Mouse (Mus musculus) large intestine, adult 2 months (tissue): ENCODE data around the gene Lrfn3. TPM values are rescaled to one million over a fixed set of nuclear protein-coding genes. Genes with fewer than 3 reads are reported as not detected.

ENCODE experiments used
- DNase-seq: peaks from one replicate; pipeline ENCODE4 v3.0.0-alpha.2; 2012; ENCODE audit warnings: low read depth, low spot score
- WGBS: fragments of 180-500 bp; shearing (Covaris S2); methylation state at CpG from one replicate; pipeline ENCODE4 v1.1.7; 2018; 5-methylcytosine and 5-hydroxymethylcytosine counted together
- polyA plus RNA-seq: library from polyadenylated mRNA; depleted of rRNA; stranded (reverse); fragments of >200 nt; gene quantifications from 2 replicates; pipeline ENCODE4 v1.2.3, GENCODE M21; 2012

The Lrfn3 gene
- polyA plus RNA-seq, 1 experiment, result 12.7 TPM

DNA sequence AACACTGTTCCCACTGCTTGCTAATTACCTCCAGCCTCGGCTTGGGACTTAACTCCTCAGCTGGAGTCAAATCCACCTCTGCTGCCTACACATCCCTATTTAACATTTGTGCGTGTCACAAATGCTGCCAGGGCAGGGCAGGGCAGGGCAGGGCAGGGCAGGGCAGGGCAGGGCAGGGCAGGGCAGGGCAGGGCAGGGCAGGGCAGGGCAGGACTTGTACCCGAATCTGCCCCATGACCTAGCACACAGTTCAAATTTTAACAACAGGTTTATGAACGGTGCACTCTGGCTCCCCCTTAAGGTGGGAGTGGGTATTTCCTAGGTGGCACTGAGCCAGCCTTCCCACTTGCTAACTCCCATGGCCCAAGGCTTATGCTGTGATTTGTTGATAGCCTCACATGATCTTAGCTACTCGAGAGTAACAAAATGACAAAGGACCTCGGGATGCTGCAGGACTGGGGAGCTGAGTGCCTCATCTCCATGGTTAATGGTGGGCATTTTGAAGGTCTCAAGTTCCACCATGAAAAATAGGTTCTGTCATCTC is 9.2 kb downstream of the Lrfn3 start:
- DNase-seq, result peak; percentile 65
- 5% methylated on average over 6 of the region's 6 CpGs for WGBS

DNA sequence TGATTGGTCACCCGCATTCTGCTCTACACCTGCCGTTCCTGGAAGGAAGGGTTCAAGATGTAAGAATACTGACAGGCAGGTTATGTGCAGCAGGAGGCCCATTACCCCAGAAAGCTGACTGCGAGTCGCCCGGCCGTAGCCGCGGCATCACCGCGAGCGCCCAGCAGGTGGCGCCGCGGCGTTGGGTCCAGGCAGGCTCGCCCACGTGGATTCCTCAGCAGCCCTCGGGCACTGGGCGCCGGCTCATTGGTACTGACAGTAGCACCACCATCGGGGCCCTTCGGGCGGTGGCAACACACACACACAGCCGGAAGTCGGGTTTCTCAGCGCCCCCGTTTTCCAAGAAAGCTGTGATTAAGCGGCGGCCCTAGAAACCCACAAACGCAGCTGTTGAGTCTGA is 14.7 kb downstream of the Lrfn3 start:
- no peak for DNase-seq
- WGBS, result 2% methylated on average over 30 of the region's 30 CpGs

DNA sequence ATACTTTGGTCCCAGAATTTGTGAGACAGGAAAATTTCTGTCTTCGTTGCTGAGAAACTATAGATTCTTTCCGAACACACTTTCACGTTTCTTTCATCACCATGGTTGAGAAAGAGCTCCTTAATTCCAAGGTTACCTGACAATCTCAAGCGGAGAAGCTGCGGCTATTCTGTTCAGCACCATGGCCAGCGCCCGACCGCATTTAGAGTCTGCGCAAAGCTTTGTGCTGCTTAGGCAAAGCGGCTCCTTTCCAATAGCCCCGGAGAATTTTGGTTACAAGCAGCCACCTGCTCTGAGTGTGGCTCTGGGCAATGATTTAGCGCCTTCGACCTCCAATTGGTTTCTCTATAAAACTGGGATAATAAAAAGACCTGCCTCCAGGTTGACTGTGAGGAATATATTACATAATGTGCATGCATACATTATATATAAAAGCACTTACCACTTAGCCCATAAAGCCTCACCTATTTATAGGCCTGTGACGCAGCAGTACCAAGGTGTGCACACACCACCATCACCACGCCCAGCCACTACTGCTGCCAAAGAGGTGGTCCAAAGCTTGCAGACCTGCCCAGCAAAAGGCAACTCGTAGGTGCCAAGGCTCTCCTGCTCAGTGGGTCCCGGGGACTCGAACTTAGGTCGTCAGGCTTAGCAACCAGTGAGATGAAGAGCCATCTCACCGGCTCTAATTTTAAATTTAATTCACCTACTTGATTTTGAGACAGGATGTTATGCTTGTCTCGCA is 15.8 kb downstream of the Lrfn3 start:
- WGBS, result 14% methylated on average over 21 of the region's 21 CpGs
- no peak for DNase-seq

DNA sequence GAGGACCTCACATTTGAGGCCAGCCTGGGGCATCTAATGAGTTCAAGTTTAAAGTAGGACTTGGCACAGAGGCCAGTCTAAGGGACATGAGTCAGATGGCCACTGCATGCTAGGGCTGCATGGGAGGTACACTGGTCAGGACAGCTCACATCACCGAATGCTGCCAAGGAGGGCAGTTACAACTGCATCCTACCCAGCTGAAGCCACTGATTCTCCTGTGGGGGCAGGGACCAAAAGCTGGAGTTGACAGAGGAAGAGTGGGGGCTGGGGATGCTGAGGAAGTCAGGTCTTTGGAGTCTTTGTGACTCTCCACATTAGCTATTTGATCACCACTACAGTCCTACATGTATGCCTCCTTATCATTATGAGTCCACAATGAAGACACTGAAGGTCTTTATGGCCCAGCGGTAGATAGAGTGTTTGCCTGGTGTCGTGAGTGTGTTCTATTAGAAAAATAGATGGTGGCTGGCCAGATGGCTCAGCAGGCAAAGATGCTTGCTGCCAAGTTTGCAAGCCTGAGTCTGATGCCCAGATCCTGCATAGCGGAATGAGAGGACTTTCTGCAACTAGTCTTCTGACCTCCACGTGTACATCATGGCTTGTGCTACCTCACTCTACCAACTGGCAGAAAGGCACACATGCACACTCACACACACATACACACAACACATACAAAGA is 23.0 kb downstream of the Lrfn3 start:
- WGBS, result 63% methylated on average over 5 of the region's 5 CpGs
- no peak for DNase-seq

DNA sequence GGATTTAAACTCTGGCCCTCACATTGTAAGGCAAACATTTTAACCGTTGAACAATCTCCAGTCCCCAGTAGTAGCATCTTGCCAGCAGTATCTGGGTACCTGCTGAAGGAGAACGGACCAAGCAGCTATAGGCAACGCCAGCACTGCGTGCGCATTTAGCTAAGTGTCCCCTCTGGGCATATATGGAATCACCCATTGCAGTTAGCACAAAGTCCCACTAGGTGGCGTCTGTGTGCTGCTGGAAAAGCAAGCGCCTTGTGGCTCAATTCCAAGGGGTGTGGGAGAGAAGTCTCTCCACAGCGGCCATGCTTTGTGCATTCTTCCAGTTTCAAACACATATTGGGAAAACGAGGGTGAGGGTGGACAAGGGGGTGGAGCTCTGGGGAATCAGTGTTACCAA is 26.2 kb downstream of the Lrfn3 start:
- peak; percentile 73 for DNase-seq
- under 1% methylated on average over 9 of the region's 9 CpGs for WGBS

DNA sequence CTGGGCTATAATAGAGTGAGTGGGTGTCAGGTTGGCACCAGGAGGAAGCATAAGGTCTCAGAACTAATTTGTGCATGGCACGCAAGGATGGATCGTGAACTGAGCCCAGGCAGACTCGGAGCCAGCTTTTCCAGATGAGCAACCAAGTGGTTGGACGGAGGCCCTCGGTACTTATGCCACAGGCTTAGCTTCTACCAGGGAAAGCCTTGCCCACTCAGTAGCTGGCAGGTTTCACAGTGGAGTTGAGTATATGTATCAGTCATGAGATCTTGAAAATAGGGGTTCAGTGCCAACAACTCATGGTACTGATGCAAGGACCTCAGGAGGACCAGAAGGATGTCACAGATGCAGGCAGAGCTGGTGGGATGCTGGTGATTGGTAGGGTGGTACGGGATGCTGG is 26.9 kb downstream of the Lrfn3 start:
- no peak for DNase-seq
- 81% methylated on average over 6 of the region's 6 CpGs for WGBS

DNA sequence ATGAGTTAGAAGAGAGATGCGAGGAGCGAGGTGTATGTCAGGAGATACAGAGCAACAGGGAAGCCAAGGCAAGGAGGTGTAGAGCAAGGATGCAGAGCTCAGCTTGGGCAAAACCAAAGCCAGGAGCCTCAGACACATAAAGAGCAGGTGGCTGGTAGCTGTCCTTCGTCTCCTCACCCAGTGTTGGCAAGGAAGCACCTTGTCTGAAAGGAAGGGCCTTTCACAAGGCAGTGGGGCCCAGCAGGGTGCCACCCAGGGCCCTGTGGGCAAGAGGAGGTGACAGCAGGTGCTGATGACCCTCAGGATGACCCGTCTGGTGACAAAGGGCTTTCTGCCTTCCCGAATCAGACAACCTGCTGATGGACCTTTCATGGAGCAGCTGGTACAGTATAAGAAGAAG is 28.0 kb downstream of the Lrfn3 start:
- whole genome bisulfite sequencing, result 73% methylated on average over 5 of the region's 5 CpGs
- no peak for DNase-seq

DNA sequence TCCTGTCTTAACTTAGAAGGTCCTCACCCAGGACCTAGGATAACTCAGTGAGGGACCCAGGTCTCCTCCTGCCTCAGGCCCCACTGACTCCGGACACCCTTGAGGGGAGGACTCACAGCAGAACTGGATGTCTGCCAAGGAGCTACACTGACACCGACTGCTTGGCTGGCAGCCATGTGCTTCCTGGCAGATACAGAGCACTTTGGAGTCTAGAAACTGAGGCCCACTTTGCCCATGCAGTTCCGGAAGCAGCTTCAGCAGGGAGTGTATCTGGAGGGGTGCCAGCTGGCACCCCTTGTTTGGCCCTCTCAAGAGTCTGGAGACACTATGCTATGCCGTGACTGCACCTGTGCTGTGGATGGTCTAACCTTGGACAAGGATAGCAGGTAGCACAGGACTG is 29.1 kb downstream of the Lrfn3 start:
- WGBS, result 4% methylated on average over 4 of the region's 4 CpGs
- no peak for DNase-seq

DNA sequence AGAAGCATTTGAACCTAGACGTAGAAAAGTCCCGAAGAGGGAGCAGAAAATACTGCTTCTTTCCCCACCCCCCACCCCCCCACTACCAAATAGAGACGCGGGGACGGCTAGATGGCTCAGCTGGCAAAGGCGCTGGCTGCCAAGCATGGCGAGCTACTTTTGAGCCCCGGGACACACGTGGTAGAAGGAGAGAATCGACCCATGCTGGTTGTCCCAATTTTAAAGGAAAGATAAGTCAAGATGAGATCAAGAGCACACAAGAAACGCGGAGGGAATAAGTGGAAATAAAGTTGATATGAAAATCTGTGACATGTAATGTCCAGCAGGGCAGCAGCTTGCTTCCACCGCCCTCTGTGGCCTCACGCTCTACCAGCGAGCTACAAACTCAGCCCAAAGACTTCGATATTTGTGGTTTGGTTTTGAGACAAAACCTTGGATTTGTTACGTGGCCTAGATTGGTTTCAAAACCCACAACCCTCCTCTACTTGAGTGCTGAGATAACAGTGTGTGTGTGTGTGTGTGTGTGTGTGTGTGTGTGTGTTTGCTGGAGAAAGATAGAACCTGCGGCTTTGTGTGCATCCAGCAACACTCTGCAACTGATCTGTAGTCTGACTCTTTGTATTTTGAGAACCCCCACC is 29.8 kb downstream of the Lrfn3 start:
- 62% methylated on average over 18 of the region's 18 CpGs for WGBS
- no peak for DNase-seq

DNA sequence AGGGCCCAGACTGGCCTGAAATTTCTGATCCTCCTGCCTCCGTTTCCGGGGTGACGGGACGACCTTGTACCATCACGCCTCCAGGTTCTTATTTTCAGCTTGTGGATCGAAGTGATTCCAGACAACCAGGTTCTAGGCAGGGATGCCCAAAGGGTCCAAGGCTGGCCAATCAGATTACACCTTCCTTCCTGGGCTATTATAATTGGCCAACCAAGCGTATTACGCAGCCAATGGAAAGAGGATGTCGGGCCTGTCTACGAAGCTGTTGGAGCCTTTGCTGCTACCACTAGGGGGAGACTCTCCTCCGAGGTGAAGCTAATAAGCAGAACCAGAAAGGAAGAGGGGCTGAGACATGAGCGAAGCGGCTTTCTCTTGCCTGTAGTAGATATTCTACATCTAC is 30.7 kb downstream of the Lrfn3 start:
- 21% methylated on average over 13 of the region's 13 CpGs for WGBS
- DNase-seq, result no peak

DNA sequence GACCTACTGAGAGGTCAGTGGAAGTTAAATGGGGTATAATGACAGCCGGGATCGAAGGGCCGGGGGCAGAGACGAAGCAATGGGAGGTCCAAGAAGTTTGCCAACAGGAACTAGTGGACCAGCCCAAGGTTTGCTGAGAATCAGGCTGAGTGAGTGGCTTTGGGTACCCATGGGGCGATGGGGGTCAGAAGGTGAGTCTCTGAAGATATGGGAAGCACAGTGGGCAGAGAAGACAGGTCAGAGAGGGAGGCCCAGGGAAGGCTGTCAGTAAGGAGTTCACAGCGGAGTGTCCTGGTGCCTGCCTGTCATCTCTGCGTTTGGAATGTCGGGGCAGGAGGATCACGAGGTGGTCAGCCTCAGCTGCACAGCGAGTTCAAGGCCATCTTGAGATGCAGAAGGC is 34.2 kb downstream of the Lrfn3 start:
- 64% methylated on average over 10 of the region's 10 CpGs for WGBS

DNA sequence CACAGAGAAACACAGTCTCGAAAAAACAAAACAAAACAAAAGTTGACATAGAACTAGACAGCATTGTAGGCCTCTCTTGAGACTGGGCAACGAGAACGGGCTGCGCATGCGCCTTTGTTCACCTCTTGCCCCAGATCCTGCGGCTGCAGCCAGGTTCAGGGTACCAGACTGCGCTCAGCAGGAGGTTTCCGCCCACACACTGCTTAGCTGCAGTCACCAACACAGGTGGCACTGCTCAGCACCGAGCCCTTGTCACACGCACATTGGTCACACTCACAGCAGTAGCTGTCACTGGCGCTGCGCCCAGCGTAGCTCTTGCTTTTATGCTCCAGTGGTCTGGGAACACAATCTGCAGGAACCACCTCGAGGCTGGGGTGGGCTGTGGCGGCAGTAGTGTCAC is 35.4 kb downstream of the Lrfn3 start:
- WGBS, result 66% methylated on average over 15 of the region's 15 CpGs
- DNase-seq, result no peak

More for the DNA sequence above, 34.2 kb downstream of the Lrfn3 start:
- DNase-seq, result no peak

DNA sequence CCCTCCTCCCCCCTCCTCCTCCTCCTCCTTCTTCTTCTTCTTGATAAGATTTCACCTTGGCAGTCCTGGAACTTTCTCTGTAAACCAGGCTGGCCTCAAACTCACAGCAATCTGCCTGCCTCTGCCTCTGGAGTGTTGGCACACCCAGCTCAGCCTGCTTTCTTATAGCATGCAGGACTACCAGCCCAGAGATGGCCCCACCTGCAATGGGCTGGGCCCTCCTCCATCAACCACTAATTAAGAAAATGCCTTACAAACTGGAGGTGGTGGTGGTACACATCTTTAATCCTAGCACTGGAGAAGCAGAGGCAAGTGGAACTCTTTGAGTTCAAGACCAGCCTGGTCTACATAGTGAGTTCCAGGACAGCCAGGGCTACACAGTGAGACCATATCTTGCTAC is 36.1 kb downstream of the Lrfn3 start:
- no peak for DNase-seq

DNA sequence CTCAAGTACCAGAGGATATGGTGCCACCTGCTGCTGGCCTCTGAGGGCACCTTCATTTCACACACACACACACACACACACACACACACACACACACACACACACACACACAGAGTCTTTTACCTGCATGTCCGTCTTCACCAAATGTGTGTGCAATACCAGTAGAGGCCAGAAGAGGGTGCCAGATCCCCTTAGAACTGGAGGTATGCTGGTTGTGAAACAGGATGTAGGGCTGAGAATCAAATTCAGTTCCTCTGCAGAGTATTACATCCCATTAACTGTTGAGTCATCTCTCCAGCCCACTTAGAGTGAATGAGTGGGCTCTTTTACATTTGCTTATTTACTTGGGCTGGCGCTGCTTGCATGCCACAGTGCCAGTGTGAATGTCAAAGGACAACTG is 37.2 kb downstream of the Lrfn3 start:
- no peak for DNase-seq
- WGBS, result 74% methylated on average over 2 of the region's 2 CpGs

DNA sequence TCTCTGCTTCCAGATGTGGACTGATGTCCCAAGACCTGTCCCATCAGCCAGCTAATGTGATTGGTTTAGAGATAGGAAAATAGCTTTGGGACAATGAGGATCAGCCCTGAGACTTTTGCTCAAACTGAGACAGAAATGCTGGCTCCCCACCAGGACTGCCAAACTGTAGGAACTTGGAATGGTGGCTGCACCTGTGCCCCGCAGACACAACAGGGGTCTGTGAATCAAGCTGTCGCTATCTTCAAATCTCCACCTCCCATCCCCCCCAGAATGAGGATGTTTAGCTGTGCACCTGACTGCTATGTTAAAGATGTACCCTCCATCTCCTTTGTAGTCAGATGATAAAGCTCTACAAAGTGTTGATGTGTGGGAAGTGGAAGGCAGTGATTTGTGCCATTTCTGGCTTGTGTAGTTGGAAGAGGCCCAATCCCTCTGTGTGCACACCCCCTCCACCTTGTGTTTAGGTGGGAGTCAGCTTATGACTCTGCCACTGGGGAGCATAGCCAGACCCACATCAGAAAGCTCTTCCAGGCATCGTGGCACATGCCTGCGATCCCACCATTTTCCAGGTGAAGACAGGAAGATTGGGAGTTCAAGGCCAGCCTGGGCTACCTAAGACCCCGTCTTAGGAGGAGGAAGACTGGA is 38.1 kb downstream of the Lrfn3 start:
- no peak for DNase-seq
- WGBS, result 89% methylated on average over 5 of the region's 5 CpGs

DNA sequence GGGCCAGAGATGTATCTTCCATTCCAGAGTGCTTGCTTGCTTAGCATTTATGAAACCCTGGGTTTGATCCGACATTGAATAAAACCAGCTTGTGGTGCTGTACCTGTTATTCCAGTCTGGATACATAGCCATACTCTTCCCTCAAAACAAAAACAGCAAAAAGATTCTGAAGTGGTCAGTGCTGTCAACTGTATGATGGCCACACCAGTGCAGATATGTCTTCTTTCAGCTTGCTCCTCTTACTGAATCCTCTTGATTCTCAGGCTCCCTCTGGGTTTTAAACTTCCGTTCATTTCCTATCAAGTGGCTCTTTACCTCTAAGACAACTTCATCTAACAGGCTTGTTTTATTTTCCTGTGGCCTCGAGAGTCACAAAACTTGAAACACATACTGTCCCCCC is 38.8 kb downstream of the Lrfn3 start, which contains the start of gene Sdhaf1:
Gene Sdhaf1, minus strand, starts transcription at position 101 of the 400 bp plus-strand sequence.
- DNase-seq, result no peak
- WGBS, result 74% methylated on average over 3 of the region's 3 CpGs

DNA sequence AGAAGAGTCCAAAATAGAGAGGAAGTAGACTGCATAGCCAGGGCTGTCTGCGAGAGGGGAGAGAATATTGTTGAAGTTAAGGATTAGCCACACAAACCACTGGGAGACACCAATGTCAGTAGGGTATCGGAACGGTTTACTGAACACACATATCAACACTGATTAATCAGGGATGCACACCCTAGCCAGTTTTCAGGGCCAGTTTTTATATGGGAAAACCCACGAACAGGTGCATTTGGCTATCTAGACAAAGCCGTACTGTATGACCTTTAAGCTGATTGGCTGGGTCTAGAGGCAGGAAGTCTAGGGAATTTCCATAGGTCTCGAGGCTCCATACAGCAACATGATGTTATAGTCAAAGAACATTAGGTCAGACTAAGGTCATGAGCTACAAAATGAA is 39.7 kb downstream of the Lrfn3 start:
- 8% methylated on average over 6 of the region's 6 CpGs for WGBS
- DNase-seq, result no peak

DNA sequence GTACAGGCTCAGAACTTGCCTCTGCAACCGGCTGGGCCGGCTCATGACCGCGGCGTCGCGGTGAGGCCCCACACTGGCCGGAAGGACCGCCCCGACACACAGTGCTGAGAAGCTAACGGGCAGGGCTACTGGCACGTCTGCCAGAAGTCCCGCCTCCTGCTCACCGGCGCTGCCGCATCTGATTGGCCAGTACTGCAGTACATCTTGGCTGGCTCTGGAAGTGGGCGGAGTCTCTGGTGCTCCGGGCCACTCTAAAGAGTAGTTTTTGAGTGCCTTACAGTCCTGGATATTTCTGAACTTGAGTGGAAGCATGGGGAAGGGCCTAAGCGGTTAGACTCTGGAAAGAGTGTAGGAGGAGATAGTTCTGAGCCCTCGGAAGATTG is 40.3 kb downstream of the Lrfn3 start:
- WGBS, result under 1% methylated on average over 20 of the region's 20 CpGs

DNA sequence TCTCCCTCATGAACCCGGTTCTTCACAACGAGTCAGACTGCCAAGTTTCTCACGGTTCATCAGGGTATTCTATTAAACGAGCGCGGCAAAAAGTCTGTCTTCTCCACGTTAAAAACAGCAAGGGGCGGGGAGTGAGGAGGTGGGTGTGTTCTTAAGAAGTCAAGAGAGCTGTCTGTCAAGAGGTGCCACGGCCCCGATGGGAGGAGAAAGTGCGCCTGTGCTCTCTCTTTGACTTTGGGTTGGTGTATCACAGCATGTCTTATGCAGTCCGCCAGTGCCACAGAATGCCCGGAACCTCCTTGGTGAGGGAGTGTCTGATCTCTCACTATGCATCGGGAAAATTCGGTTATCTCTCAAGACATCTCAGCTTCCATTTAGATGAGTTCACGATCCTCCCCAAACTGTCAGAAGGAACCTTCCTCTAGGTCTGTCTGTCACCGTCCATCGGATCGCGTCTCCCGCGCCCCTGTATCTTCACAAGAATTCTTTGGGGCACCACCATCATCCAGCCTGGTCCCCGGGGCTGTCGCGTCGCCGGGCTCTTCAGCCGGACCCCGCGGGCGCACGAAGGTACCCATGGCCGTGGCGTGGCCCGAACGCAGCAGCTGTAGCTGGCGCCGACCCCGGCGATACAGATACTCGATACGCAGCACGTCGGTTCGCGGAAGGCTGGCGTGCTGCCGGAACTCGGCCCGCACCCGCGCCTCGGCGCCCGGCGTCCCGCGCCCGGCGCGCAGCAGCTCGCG is 40.9 kb downstream of the Lrfn3 start, which contains the start of gene E130208F15Rik:
Gene E130208F15Rik, plus strand, starts transcription at position 202 of the 746 bp plus-strand sequence.
- no peak for DNase-seq
- WGBS, result under 1% methylated on average over 63 of the region's 63 CpGs

More for the DNA sequence above, 40.3 kb downstream of the Lrfn3 start:
- DNase-seq, result peak; percentile 89
